Mouse (Mus musculus) CH12.LX (cell line): ENCODE data around the gene Gng12.

ENCODE experiments used
- BHLHE40 ChIP-seq: IDR thresholded peaks from 2 replicates; pipeline ENCODE4 v1.6.1; 2011; ENCODE audit warnings: mild to moderate bottlenecking, low read depth, low read length, improper control_type of control experiment
- CHD2 ChIP-seq: IDR thresholded peaks from 2 replicates; pipeline ENCODE4 v1.6.1; 2011; ENCODE audit warnings: low read length, improper control_type of control experiment
- CTCF ChIP-seq, 2 experiments: IDR thresholded peaks in 1 of 2; conservative IDR thresholded peaks in 1 of 2; 2 replicates each; pipeline ENCODE4 v1.5.1; 2011 to 2012; ENCODE audit warnings: low read depth in 2 of 2, low read length in 2 of 2, improper control_type of control experiment in 1 of 2, inconsistent platforms in 1 of 2, mild to moderate bottlenecking in 1 of 2, moderate library complexity in 1 of 2
- EP300 ChIP-seq: IDR thresholded peaks from 2 replicates; pipeline ENCODE4 v1.6.1; 2011; ENCODE audit warnings: low read length, improper control_type of control experiment
- ETS1 ChIP-seq: conservative IDR thresholded peaks from 2 replicates; pipeline ENCODE4 v1.6.1; 2012; ENCODE audit warnings: low read depth, mild to moderate bottlenecking, inconsistent platforms, low read length, improper control_type of control experiment, moderate library complexity
- IRF4 ChIP-seq: IDR thresholded peaks from 2 replicates; pipeline ENCODE4 v1.6.1; 2014; ENCODE audit warnings: low read depth, mild to moderate bottlenecking, inconsistent platforms, low read length, improper control_type of control experiment
- JUND ChIP-seq: conservative IDR thresholded peaks from 2 replicates; pipeline ENCODE4 v1.6.1; 2011; ENCODE audit warnings: low read depth, low read length, improper control_type of control experiment
- MAFK ChIP-seq: IDR thresholded peaks from 2 replicates; pipeline ENCODE4 v1.6.1; 2011; ENCODE audit warnings: low read length, improper control_type of control experiment; ENCODE audit not compliant: insufficient replicate concordance
- POLR2A ChIP-seq: IDR thresholded peaks from 2 replicates; pipeline ENCODE4 v1.6.1; 2011; ENCODE audit warnings: low read depth, mild to moderate bottlenecking, improper control_type of control experiment, low read length
- RAD21 ChIP-seq: IDR thresholded peaks from 2 replicates; pipeline ENCODE4 v1.6.1; 2011; ENCODE audit warnings: low read depth, mild to moderate bottlenecking, low read length, improper control_type of control experiment, moderate library complexity
- RCOR1 ChIP-seq: conservative IDR thresholded peaks from 2 replicates; pipeline ENCODE4 v1.6.1; 2012; ENCODE audit warnings: low read depth, mild to moderate bottlenecking, inconsistent platforms, low read length, improper control_type of control experiment
- TCF12 ChIP-seq: IDR thresholded peaks from 2 replicates; pipeline ENCODE4 v1.6.1; 2014; ENCODE audit warnings: low read depth, mild to moderate bottlenecking, inconsistent platforms, low read length, improper control_type of control experiment

DNA sequence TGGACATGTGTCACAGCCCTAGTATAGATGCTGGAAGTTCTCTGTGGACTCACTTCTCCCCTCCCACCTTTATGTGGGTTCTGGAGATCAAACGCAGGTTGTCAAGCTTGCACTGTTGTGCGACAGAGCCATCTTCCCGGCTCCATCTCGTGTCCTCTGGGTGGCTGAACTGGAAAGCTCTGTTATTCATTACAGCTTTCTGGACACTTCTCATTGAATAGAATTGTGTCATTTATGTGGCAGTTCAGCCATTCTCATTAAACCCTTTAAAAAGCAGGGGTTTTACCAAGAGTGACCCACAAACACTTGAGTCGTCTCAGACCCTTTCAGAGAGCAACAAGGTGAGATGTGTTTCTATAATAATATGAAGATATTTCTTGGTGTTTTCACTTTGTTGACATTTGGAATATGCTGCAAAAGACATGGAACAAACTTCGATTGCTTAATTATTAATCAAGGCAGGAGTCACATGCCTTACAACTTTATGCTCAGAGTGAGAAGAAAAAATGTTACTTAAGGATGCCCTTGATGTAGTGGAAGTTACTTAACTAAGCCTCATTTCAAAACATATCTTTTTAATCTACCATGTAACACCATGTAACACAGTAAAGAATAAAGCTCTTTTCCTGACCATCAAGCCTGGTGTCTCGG, 28.2 kb downstream of the Gng12 start:
- TF ChIP-seq EP300 (no peak), CTCF (conservative IDR thresholded peaks at IDR 0.05 in 1 of 2, IDR thresholded peaks at IDR 0.05 in 1 of 2; ENCODE audit: low read depth in 2 of 2, low read length in 2 of 2) (no peak), ETS1 (no peak), TCF12 (no peak), BHLHE40 (no peak), MAFK (no peak), POLR2A (no peak), CHD2 (no peak), JUND (no peak), IRF4 (no peak), RAD21 (no peak), RCOR1 (no peak)
